Mouse (Mus musculus): ENCODE data around the gene 1700123L14Rik. TPM values are rescaled to one million over a fixed set of nuclear protein-coding genes. Genes with fewer than 3 reads are reported as not detected.
"Not testable (repeated sequence)": the region's sequence is repeated elsewhere in the genome, so short reads cannot be mapped to it uniquely, and the experiment has no call there.

1700123L14Rik gene
- 0.23 TPM in 1 of 2 replicates, not detected in the other for polyA plus RNA-seq (2014; fragmentation: Nextera tagmentation; extraction: Ambion mirVana)

DNA sequence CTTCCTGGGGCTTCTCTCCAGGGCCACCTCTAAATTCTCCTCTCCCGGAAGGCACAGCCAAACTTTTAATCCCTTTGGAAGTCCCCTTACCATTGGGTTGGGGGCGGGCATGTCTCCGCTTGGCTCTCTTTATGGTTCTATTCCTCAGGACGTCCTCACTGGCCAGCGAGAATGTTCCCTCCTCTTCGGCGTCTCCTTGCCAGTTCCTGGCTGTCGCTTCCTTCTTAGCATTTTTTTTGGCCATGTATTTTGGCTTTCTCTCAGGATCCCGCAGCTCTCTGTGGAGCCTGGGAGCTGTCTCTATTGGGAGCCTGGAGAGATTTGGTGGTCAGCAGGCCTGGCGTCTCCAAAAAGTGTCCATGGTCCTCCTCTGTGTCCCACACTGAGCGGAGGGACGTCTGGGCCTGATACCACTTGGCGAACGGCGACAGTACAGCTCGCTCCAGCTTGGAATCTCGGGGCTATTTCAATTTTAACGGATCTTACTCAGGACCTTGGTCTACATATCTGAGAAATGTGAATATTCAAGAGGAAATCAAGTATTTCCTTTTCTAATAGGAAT lies at the start of gene 1700123L14Rik:
1700123L14Rik (minus strand) TSS at position 426 of the 562 bp plus-strand sequence.
- Histone ChIP-seq H3K9me3 (ENCODE audit: control insufficient read depth, low read length) (no peaks in the 10 kb centered on the region), H3K27ac (ENCODE audit: low read depth) (no peak within 1 kb of the TSS), H3K4me2 (ENCODE audit: low read length) (no peak within 1 kb of the TSS), H3K27me3 (replicated peaks; ENCODE audit: control insufficient read depth, insufficient read depth, low read length) (no peaks in the 10 kb centered on the region), H3K4me1 (replicated peaks; ENCODE audit: control insufficient read depth, insufficient read depth, low read length) (no peaks in the 10 kb centered on the region), H3K9ac (ENCODE audit: low read length) (no peak within 1 kb of the TSS), H3K36me3 (ENCODE audit: control insufficient read depth, insufficient read depth, low read length) (no peaks in the 10 kb centered on the region), H3K4me3 (ENCODE audit: low read depth, low read length) (no peak within 1 kb of the TSS)
- no peak for ATAC-seq (replicated peaks; ENCODE audit: low FRiP score, low TSS enrichment, low read depth)
- DNase-seq (ENCODE audit: low spot score): no peak
- WGBS: 83% methylated on average over 18 of the region's 18 CpGs

DNA sequence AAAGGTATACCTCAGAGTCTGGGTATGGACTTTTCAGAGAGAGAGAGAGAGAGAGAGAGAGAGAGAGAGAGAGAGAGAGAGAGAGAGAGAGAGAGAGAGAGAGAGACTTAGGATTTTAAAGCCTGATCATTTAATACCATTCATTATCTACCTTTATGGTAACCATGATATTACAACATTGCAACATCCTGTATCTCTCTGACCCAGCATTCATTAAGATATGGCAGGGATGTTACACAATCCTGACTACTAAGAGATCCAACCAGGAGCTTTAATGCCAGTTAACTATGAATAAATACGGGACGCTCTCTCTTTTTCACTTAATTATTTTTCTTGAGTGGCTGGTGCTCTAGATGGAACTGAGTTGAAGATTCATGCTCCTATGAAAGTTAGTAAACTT lies 39.4 kb upstream of the 1700123L14Rik start:
- H3K4me2 ChIP-seq (ENCODE audit: low read length): no peak overlapping the region
- H3K4me3 ChIP-seq (ENCODE audit: low read depth, low read length): no peak overlapping the region
- H3K36me3 ChIP-seq (ENCODE audit: control insufficient read depth, insufficient read depth, low read length): no peaks in the 10 kb centered on the region
- 93% methylated on average over 2 of the region's 2 CpGs for WGBS
- H3K27me3 ChIP-seq (replicated peaks; ENCODE audit: control insufficient read depth, insufficient read depth, low read length): no peaks in the 10 kb centered on the region
- H3K27ac ChIP-seq (ENCODE audit: low read depth): no peak overlapping the region
- ATAC-seq (replicated peaks; ENCODE audit: low FRiP score, low TSS enrichment, low read depth) (no peak), DNase-seq (ENCODE audit: low spot score) (no peak)
- H3K9ac ChIP-seq (ENCODE audit: low read length): no peak overlapping the region
- H3K9me3 ChIP-seq (ENCODE audit: control insufficient read depth, low read length): no peaks in the 10 kb centered on the region
- H3K4me1 ChIP-seq (replicated peaks; ENCODE audit: control insufficient read depth, insufficient read depth, low read length): no peaks in the 10 kb centered on the region

DNA sequence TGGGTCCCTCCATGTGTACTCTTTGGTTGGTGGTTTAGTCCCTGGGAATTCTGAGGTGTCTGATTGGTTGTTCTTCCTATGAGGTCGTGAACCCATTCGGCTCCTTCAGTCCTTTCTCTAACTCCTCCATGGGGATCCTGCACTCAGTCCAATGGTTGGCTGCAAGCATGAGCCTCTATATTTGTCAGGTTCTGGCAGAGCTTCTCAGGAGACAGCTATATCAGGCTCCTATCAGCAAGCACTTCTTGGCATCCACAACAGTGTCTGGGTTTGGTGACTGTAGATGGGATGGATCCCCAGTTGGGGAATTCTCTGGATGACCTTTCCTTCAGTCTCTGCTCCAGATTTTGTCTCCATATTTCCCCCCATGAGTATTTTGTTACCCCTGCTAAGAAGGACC lies 32.9 kb upstream of the 1700123L14Rik start:
- not testable (repeated sequence) for ATAC-seq (replicated peaks; ENCODE audit: low FRiP score, low TSS enrichment, low read depth); H3K9ac ChIP-seq (ENCODE audit: low read length); H3K36me3 ChIP-seq (ENCODE audit: control insufficient read depth, insufficient read depth, low read length); DNase-seq (ENCODE audit: low spot score); H3K27ac ChIP-seq (ENCODE audit: low read depth); H3K4me1 ChIP-seq (replicated peaks; ENCODE audit: control insufficient read depth, insufficient read depth, low read length); H3K4me2 ChIP-seq (ENCODE audit: low read length); H3K27me3 ChIP-seq (replicated peaks; ENCODE audit: control insufficient read depth, insufficient read depth, low read length); H3K9me3 ChIP-seq (ENCODE audit: control insufficient read depth, low read length); H3K4me3 ChIP-seq (ENCODE audit: low read depth, low read length)
- 90% methylated on average over 2 of the region's 2 CpGs for WGBS

DNA sequence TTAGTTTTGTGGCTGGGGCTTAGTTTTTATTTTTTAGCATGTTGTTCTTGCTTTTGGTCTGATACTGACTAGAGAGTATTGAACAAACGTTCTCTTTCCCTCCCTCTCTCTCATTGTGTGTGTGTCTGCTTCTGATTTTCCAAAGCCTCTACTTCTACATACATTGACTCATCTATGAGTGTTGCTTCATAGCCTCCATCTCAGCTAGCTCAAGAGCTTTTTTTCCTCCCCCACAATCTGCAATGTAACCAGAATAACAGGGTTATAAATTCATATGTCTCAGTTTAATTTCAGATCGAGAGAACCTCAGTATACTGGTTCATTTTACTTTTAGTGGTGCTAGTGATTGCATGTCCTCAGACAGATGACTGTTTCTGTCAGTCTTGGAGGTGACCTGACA lies 20.5 kb upstream of the 1700123L14Rik start:
- ATAC-seq (replicated peaks; ENCODE audit: low FRiP score, low TSS enrichment, low read depth) (no peak), DNase-seq (ENCODE audit: low spot score) (no peak)
- no peak overlapping the region for H3K27ac ChIP-seq (ENCODE audit: low read depth)
- H3K27me3 ChIP-seq (replicated peaks; ENCODE audit: control insufficient read depth, insufficient read depth, low read length): no peaks in the 10 kb centered on the region
- H3K36me3 ChIP-seq (ENCODE audit: control insufficient read depth, insufficient read depth, low read length): no peaks in the 10 kb centered on the region
- H3K9ac ChIP-seq (ENCODE audit: low read length): no peak overlapping the region
- no peak overlapping the region for H3K4me2 ChIP-seq (ENCODE audit: low read length)
- no peak overlapping the region for H3K4me3 ChIP-seq (ENCODE audit: low read depth, low read length)
- 80% methylated on average over 2 of the region's 2 CpGs for WGBS
- no peaks in the 10 kb centered on the region for H3K4me1 ChIP-seq (replicated peaks; ENCODE audit: control insufficient read depth, insufficient read depth, low read length)
- no peaks in the 10 kb centered on the region for H3K9me3 ChIP-seq (ENCODE audit: control insufficient read depth, low read length)

DNA sequence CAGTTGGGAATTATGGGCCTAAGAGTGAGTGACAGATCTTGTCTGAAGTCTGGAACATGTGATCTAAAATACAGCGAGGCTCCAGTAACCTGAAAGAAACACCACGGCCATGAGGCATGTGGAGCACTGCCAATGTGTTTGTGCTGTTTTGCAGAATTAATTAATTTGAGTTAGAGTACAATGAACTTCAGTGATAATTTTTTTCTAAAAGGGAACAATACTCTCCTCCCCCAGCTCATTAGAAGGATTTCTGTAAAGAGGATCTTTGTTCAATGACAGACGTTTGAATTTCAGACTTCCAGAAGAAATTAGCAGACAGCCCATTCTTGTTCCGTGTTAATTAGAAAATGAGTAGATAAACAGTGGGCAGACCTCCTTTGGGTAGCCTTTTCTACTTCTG lies 17.3 kb upstream of the 1700123L14Rik start:
- DNase-seq (ENCODE audit: low spot score) (no peak), ATAC-seq (replicated peaks; ENCODE audit: low FRiP score, low TSS enrichment, low read depth) (no peak)
- Histone ChIP-seq H3K4me3 (ENCODE audit: low read depth, low read length) (no peak overlapping the region), H3K27ac (ENCODE audit: low read depth) (no peak overlapping the region), H3K9ac (ENCODE audit: low read length) (no peak overlapping the region), H3K27me3 (replicated peaks; ENCODE audit: control insufficient read depth, insufficient read depth, low read length) (no peaks in the 10 kb centered on the region), H3K36me3 (ENCODE audit: control insufficient read depth, insufficient read depth, low read length) (no peaks in the 10 kb centered on the region), H3K9me3 (ENCODE audit: control insufficient read depth, low read length) (no peaks in the 10 kb centered on the region), H3K4me1 (replicated peaks; ENCODE audit: control insufficient read depth, insufficient read depth, low read length) (no peaks in the 10 kb centered on the region), H3K4me2 (ENCODE audit: low read length) (no peak overlapping the region)
- 84% methylated on average over 4 of the region's 4 CpGs for WGBS

DNA sequence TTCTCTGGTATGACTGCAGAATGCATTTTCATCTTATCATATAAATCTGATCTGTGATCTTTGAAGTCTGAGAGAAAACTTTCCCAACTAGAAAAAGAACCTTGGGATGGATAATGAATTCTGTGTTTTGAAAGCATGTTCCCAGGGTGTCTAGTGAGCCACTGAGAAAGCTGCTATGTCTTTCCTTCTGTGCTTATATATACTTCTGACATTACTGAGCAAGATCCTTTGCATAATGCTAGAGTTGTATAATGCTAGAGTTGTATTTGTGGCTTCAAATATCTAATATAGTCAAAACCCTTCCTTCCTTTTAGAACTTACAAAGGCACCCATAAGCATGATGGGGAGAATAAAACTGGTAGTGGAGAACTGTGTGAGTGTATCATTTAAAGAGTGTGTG lies 12.5 kb upstream of the 1700123L14Rik start:
- no peaks in the 10 kb centered on the region for H3K27me3 ChIP-seq (replicated peaks; ENCODE audit: control insufficient read depth, insufficient read depth, low read length)
- H3K9me3 ChIP-seq (ENCODE audit: control insufficient read depth, low read length): no peaks in the 10 kb centered on the region
- DNase-seq (ENCODE audit: low spot score) (no peak), ATAC-seq (replicated peaks; ENCODE audit: low FRiP score, low TSS enrichment, low read depth) (no peak)
- H3K4me3 ChIP-seq (ENCODE audit: low read depth, low read length): no peak overlapping the region
- no peak overlapping the region for H3K27ac ChIP-seq (ENCODE audit: low read depth)
- H3K4me2 ChIP-seq (ENCODE audit: low read length): no peak overlapping the region
- H3K36me3 ChIP-seq (ENCODE audit: control insufficient read depth, insufficient read depth, low read length): no peaks in the 10 kb centered on the region
- no peak overlapping the region for H3K9ac ChIP-seq (ENCODE audit: low read length)
- no peaks in the 10 kb centered on the region for H3K4me1 ChIP-seq (replicated peaks; ENCODE audit: control insufficient read depth, insufficient read depth, low read length)

DNA sequence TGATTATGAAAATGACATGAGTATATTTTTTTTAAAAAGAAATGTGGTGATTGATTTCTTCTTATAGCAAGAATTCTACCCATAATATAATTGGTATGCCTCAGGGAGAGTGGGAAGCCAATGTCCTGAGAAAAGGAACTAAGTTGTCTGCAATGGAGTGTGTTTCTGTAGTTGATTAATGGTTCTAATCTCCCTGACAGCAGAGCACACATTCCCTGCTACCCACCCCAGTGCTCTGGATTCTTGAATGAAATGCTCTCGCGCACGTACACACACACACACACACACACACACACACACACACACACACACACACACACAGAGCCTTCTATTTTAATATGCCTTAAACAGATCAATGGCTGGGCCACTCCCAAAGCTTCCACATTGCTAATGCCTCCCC lies 7.6 kb upstream of the 1700123L14Rik start:
- no peak overlapping the region for H3K9ac ChIP-seq (ENCODE audit: low read length)
- DNase-seq (ENCODE audit: low spot score) (no peak), ATAC-seq (replicated peaks; ENCODE audit: low FRiP score, low TSS enrichment, low read depth) (no peak)
- H3K27me3 ChIP-seq (replicated peaks; ENCODE audit: control insufficient read depth, insufficient read depth, low read length): no peaks in the 10 kb centered on the region
- H3K27ac ChIP-seq (ENCODE audit: low read depth): no peak overlapping the region
- H3K4me3 ChIP-seq (ENCODE audit: low read depth, low read length): no peak overlapping the region
- H3K4me2 ChIP-seq (ENCODE audit: low read length): no peak overlapping the region
- H3K9me3 ChIP-seq (ENCODE audit: control insufficient read depth, low read length): no peaks in the 10 kb centered on the region
- H3K4me1 ChIP-seq (replicated peaks; ENCODE audit: control insufficient read depth, insufficient read depth, low read length): no peaks in the 10 kb centered on the region
- WGBS: 45% methylated on average over 3 of the region's 3 CpGs
- no peaks in the 10 kb centered on the region for H3K36me3 ChIP-seq (ENCODE audit: control insufficient read depth, insufficient read depth, low read length)

DNA sequence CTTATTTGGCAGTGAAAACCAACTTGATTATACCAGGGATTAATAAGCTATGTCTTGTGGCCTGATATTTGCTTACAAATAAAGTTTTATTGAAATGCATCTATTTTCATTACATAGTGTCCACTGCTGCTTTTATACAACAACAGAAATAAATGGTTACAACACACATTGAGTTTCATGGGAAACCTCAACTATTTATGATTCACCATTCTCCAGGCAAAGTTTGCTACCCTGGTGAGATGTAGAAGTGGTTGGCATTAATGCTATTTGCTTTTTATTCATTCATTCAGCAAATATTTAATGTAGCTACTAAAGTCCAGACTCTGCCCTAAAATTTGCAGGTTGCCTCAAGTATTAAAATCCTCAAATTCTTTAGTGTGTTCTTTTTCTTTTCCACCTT lies 988 bp upstream of the 1700123L14Rik start:
- H3K4me1 ChIP-seq (replicated peaks; ENCODE audit: control insufficient read depth, insufficient read depth, low read length): no peaks in the 10 kb centered on the region
- H3K27ac ChIP-seq (ENCODE audit: low read depth): no peak overlapping the region
- DNase-seq (ENCODE audit: low spot score): no peak
- no peak overlapping the region for H3K4me2 ChIP-seq (ENCODE audit: low read length)
- H3K4me3 ChIP-seq (ENCODE audit: low read depth, low read length): no peak overlapping the region
- ATAC-seq (replicated peaks; ENCODE audit: low FRiP score, low TSS enrichment, low read depth): no peak
- H3K9me3 ChIP-seq (ENCODE audit: control insufficient read depth, low read length): no peaks in the 10 kb centered on the region
- no peaks in the 10 kb centered on the region for H3K27me3 ChIP-seq (replicated peaks; ENCODE audit: control insufficient read depth, insufficient read depth, low read length)
- H3K9ac ChIP-seq (ENCODE audit: low read length): no peak overlapping the region
- no peaks in the 10 kb centered on the region for H3K36me3 ChIP-seq (ENCODE audit: control insufficient read depth, insufficient read depth, low read length)

DNA sequence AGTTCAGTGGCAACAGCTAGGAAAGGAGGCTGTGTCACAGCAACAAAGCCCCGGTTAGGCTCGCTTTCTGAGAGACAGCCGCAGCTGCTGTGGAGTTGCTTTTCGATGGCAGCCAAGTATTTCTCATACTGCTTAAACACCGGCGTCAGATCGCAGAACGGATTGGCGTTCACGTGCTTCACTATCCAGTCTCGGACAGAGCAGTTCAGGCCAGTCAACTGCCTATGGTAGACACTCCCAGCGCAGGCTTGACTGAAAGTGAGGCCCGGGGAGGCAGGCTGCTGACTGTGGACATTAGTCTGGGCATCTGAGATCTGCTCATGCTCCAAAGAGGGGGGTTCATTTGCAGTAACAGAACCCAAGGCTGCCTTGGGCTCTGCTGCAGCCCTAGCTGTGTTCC lies 640 bp downstream of the 1700123L14Rik start:
- DNase-seq (ENCODE audit: low spot score) (no peak), ATAC-seq (replicated peaks; ENCODE audit: low FRiP score, low TSS enrichment, low read depth) (no peak)
- H3K27ac ChIP-seq (ENCODE audit: low read depth): no peak overlapping the region
- no peak overlapping the region for H3K9ac ChIP-seq (ENCODE audit: low read length)
- no peaks in the 10 kb centered on the region for H3K9me3 ChIP-seq (ENCODE audit: control insufficient read depth, low read length)
- H3K27me3 ChIP-seq (replicated peaks; ENCODE audit: control insufficient read depth, insufficient read depth, low read length): no peaks in the 10 kb centered on the region
- no peaks in the 10 kb centered on the region for H3K36me3 ChIP-seq (ENCODE audit: control insufficient read depth, insufficient read depth, low read length)
- WGBS: 88% methylated on average over 13 of the region's 13 CpGs
- H3K4me2 ChIP-seq (ENCODE audit: low read length): no peak overlapping the region
- no peaks in the 10 kb centered on the region for H3K4me1 ChIP-seq (replicated peaks; ENCODE audit: control insufficient read depth, insufficient read depth, low read length)
- no peak overlapping the region for H3K4me3 ChIP-seq (ENCODE audit: low read depth, low read length)

All from intestine, embryonic 14.5 days (tissue).